In genomic region chr12:84653912-84654311, GRCm38 (mm10) we compare ENCODE assay signal across 9 mouse cellular contexts. TPM values are rescaled to one million over a fixed set of nuclear protein-coding genes. Genes with fewer than 3 reads are reported as not detected.
DNase-seq lines count a peak whose midpoint lies in the region; ATAC-seq and TF ChIP-seq lines count a peak whose summit lies in the region.
"Had no signal": no experiment of that assay in that cellular context is flagged by ENCODE, and none has a peak within 500 bp of the region (broad histone marks: within the 10 kb centered on the region; RNA-seq: fewer than 3 reads in every experiment).

No protein-coding gene starts in this region.

- H3K27ac ChIP-seq in kidney, embryonic 15.5 days: no peak overlapping the region
- no peak overlapping the region for H3K27ac ChIP-seq in midbrain, postnatal 0 days (ENCODE audit: low read depth, low read length)
- H3K27ac ChIP-seq: embryonic facial prominence, embryonic 15.5 days had no signal

- 17% methylated on average over 3 of the region's 3 CpGs for WGBS in kidney, embryonic 15.5 days
- WGBS in midbrain, postnatal 0 days: 21% methylated on average over 3 of the region's 3 CpGs

- H3K9ac ChIP-seq in kidney, embryonic 15.5 days: no peak overlapping the region
- no peak overlapping the region for H3K9ac ChIP-seq in midbrain, postnatal 0 days (replicated peaks; ENCODE audit: low read length, poor library complexity, severe bottlenecking)
- H3K9ac ChIP-seq: embryonic facial prominence, embryonic 15.5 days had no signal

- H3K36me3 ChIP-seq in kidney, embryonic 15.5 days: no peaks in the 10 kb centered on the region
- H3K36me3 ChIP-seq in midbrain, postnatal 0 days (ENCODE audit: insufficient read depth, low read length): no peaks in the 10 kb centered on the region
- H3K36me3 ChIP-seq: embryonic facial prominence, embryonic 15.5 days had no signal

- no peak for ATAC-seq in kidney, embryonic 15.5 days (replicated peaks; ENCODE audit: low FRiP score)
- peak; percentile 31; the same call in 1 of the 2 replicates for ATAC-seq in midbrain, postnatal 0 days (ENCODE audit: low FRiP score)

- H3K4me2 ChIP-seq in kidney, embryonic 15.5 days: no peak overlapping the region
- H3K4me2 ChIP-seq in midbrain, postnatal 0 days (ENCODE audit: low read depth, low read length, poor library complexity, severe bottlenecking): no peak overlapping the region
- H3K4me2 ChIP-seq: embryonic facial prominence, embryonic 15.5 days had no signal

- peaks cover 38% of the 10 kb centered on the region for H3K27me3 ChIP-seq in kidney, embryonic 15.5 days
- 0 out of 2 replicates have a peak, but pooled peaks cover 5% of the 10 kb centered on the region for H3K27me3 ChIP-seq in midbrain, postnatal 0 days (ENCODE audit: insufficient read depth, low read length)

- intact Hi-C loops in heart, postnatal 14 days (cut with DNase I): loop anchor here (1.0 kb wide), 1 partner anchor 101 kb away; no protein-coding TSS in a partner anchor
- intact Hi-C loops in left cerebral cortex, postnatal 10 days (cut with DNase I): loop anchor here (1.0 kb wide), 1 partner anchor 101 kb away; no protein-coding TSS in a partner anchor

- peak; percentile 99 for TF ChIP-seq CTCF in midbrain, postnatal 0 days (IDR thresholded peaks at IDR 0.05)

- no peaks in the 10 kb centered on the region for H3K9me3 ChIP-seq in kidney, embryonic 15.5 days (replicated peaks)
- H3K9me3 ChIP-seq in midbrain, postnatal 0 days (ENCODE audit: low read length): no peaks in the 10 kb centered on the region
- H3K9me3 ChIP-seq: embryonic facial prominence, embryonic 15.5 days had no signal

- peak; percentile 7 for DNase-seq in kidney, adult 11 months
- peak; percentile 40 to 83 for DNase-seq in adrenal gland, adult (ENCODE audit: inconsistent age in 2 of 2, low spot score in 1 of 2)
- peak; percentile 65 to 75 for DNase-seq in cerebellum, postnatal 4 days (ENCODE audit: low spot score in 2 of 2)
- peak; percentile 60 to 74 for DNase-seq in heart, postnatal 14 days
- peak; percentile 48 to 53 for DNase-seq in left cerebral cortex, postnatal 10 days (ENCODE audit: extremely low spot score in 1 of 2, low spot score in 2 of 2)
- DNase-seq in midbrain, postnatal 0 days (ENCODE audit: low spot score): peak; percentile 70
- peak; percentile 77 for DNase-seq in testis, postnatal 10 days (ENCODE audit: low spot score)

- no peaks in the 10 kb centered on the region for H3K4me1 ChIP-seq in kidney, embryonic 15.5 days
- no peaks in the 10 kb centered on the region for H3K4me1 ChIP-seq in midbrain, postnatal 0 days (ENCODE audit: insufficient read depth, low read length)
- H3K4me1 ChIP-seq: embryonic facial prominence, embryonic 15.5 days had no signal

- no peak overlapping the region for H3K4me3 ChIP-seq in kidney, embryonic 15.5 days (replicated peaks)
- H3K4me3 ChIP-seq in midbrain, postnatal 0 days (ENCODE audit: low read depth, low read length): no peak overlapping the region
- H3K4me3 ChIP-seq: embryonic facial prominence, embryonic 15.5 days had no signal

RNA-seq across cellular contexts. Expression of gene Vrtn, which starts 13.1 kb away (rescaled TPM):
- not detected in 2 replicates for polyA plus RNA-seq in kidney, embryonic 15.5 days (2015; fragmentation: Nextera tagmentation; extraction: Ambion mirVana)
- total RNA-seq in heart, postnatal 14 days (2021): not detected
- total RNA-seq in left cerebral cortex, postnatal 10 days (2021): under 1 TPM in 1 of 2 experiments, not detected in 1; 0.11 TPM
- not detected in 2 replicates for total RNA-seq in midbrain, postnatal 0 days (2014; rRNA removed)
- not detected in 2 replicates for polyA plus RNA-seq in midbrain, postnatal 0 days (2015; fragmentation: Nextera tagmentation; extraction: Ambion mirVana)

RNA-seq across cellular contexts. Expression of gene Abcd4, which starts 36.7 kb away (rescaled TPM):
- 17.1 and 19.9 TPM in 2 replicates for polyA plus RNA-seq in kidney, embryonic 15.5 days (2015; fragmentation: Nextera tagmentation; extraction: Ambion mirVana)
- 1 to 10 TPM; 5.6 to 7.1 TPM for total RNA-seq in heart, postnatal 14 days (2021)
- 10 to 100 TPM; 10.6 to 10.8 TPM for total RNA-seq in left cerebral cortex, postnatal 10 days (2021)
- 6.8 and 10.0 TPM in 2 replicates for total RNA-seq in midbrain, postnatal 0 days (2014; rRNA removed)
- 9.0 and 10.4 TPM in 2 replicates for polyA plus RNA-seq in midbrain, postnatal 0 days (2015; fragmentation: Nextera tagmentation; extraction: Ambion mirVana)

RNA-seq across cellular contexts. Expression of gene Syndig1l, which starts 44.7 kb away (rescaled TPM):
- polyA plus RNA-seq in kidney, embryonic 15.5 days (2015; fragmentation: Nextera tagmentation; extraction: Ambion mirVana): 0.05 and 0.09 TPM in 2 replicates
- not detected for total RNA-seq in heart, postnatal 14 days (2021)
- total RNA-seq in left cerebral cortex, postnatal 10 days (2021): 10 to 100 TPM; 23.5 to 32.1 TPM
- total RNA-seq in midbrain, postnatal 0 days (2014; rRNA removed): 29.3 and 32.0 TPM in 2 replicates
- 15.7 and 17.4 TPM in 2 replicates for polyA plus RNA-seq in midbrain, postnatal 0 days (2015; fragmentation: Nextera tagmentation; extraction: Ambion mirVana)

Comparison
In these comparisons a context has a peak if more than half of its experiments do, and no peak if none do; other contexts are left out.
1. DNase-seq: peak in every context shown above with its lines; median percentile 77 in testis, postnatal 10 days; 70 in cerebellum, postnatal 4 days; 70 in midbrain, postnatal 0 days; 67 in heart, postnatal 14 days; 62 in adrenal gland, adult; 50 in left cerebral cortex, postnatal 10 days; 7 in kidney, adult 11 months.
2. RNA of gene Syndig1l, which starts 44.7 kb away (total RNA-seq): 23.5 to 32.1 TPM in left cerebral cortex, postnatal 10 days and 29.3 to 32.0 TPM in midbrain, postnatal 0 days; not detected in heart, postnatal 14 days; every median in the first group is over 10 times any median in the second.